Mouse (Mus musculus): ENCODE data around the gene Arnt. TPM values are rescaled to one million over a fixed set of nuclear protein-coding genes. Genes with fewer than 3 reads are reported as not detected.
"Not testable (repeated sequence)": the region's sequence is repeated elsewhere in the genome, so short reads cannot be mapped to it uniquely, and the experiment has no call there.

Gene Arnt
- polyA plus RNA-seq (2012; ENCODE audit: insufficient read depth, insufficient read length, missing spikeins): 41.9 and 43.3 TPM in 2 replicates

- peak within 1 kb of the TSS; percentile 78 for H3K4me3 ChIP-seq (ENCODE audit: insufficient read depth, low read length)
- TF ChIP-seq POLR2A (IDR thresholded peaks at IDR 0.05; ENCODE audit: borderline replicate concordance, low read depth, low read length): no peak
- no peak for TF ChIP-seq CTCF (IDR thresholded peaks at IDR 0.05; ENCODE audit: low read depth, low read length)
- peaks cover 5% of the 10 kb centered on the region; the same call in 1 of the 2 replicates for H3K4me1 ChIP-seq (ENCODE audit: control insufficient read depth, insufficient read depth, low read length)
- peak within 1 kb of the TSS; percentile 24 for H3K27ac ChIP-seq (ENCODE audit: insufficient read depth, low read depth, low read length)
These were observed at the start of gene Arnt for GRCm38 (mm10) chr3:95434136-95434982. Gene Arnt (plus strand): TSS chr3:95434388.

GRCm38 (mm10) chr3:95385401-95386075, 48.6 kb upstream of the Arnt start:
- Histone ChIP-seq H3K4me3 (ENCODE audit: insufficient read depth, low read length) (no peak overlapping the region), H3K27ac (ENCODE audit: insufficient read depth, low read depth, low read length) (no peak overlapping the region), H3K4me1 (ENCODE audit: control insufficient read depth, insufficient read depth, low read length) (no peaks in the 10 kb centered on the region)
- no peak for TF ChIP-seq CTCF (IDR thresholded peaks at IDR 0.05; ENCODE audit: low read depth, low read length)
- TF ChIP-seq POLR2A (IDR thresholded peaks at IDR 0.05; ENCODE audit: borderline replicate concordance, low read depth, low read length): no peak

DNA sequence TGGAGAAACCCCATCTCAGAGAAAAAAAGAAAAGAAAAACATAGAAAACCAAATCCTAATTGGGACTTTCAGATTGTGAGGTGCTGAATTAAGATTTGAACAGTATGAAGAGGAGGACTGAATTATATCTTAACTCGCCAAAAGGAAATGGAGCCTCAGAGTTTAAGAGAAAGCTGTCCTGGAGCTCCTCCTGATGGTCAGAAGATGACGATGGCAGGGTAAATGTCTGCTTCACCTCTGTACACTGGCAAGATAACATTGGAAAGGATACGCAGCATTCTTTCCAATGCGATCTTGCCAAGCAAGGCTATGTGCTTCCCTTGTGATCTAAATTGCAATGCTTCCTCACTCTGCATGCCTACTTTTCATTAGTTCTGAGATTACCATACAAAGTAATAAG, 39.8 kb upstream of the Arnt start:
- Histone ChIP-seq H3K4me1 (ENCODE audit: control insufficient read depth, insufficient read depth, low read length) (no peaks in the 10 kb centered on the region), H3K4me3 (ENCODE audit: insufficient read depth, low read length) (no peak overlapping the region), H3K27ac (ENCODE audit: insufficient read depth, low read depth, low read length) (no peak overlapping the region)
- no peak for TF ChIP-seq CTCF (IDR thresholded peaks at IDR 0.05; ENCODE audit: low read depth, low read length)
- no peak for TF ChIP-seq POLR2A (IDR thresholded peaks at IDR 0.05; ENCODE audit: borderline replicate concordance, low read depth, low read length)

DNA sequence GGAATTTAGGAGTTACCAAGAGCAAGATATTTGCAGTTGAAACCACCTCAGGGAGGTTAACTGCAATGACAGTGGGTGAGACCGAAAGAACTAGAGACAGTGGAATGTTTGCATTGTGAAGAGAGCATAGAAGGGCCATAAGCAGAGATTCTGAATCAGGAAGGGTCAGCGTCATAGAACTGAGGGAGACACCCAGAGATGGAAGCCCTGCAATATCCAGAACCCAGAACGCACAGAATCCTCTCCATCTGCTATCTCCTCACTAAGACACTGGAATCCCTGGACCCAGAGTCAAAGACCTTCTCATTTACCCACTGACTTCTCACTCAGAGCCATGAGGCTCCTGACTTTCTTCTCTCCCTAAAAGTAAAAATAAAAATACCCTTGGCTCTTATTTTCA, 31.4 kb upstream of the Arnt start, which contains the start of gene 4930558C23Rik:
Gene 4930558C23Rik, minus strand, starts transcription at position 101 of the 400 bp plus-strand sequence.
- Histone ChIP-seq H3K27ac (ENCODE audit: insufficient read depth, low read depth, low read length) (no peak within 1 kb of the TSS), H3K4me1 (ENCODE audit: control insufficient read depth, insufficient read depth, low read length) (peaks cover 2% of the 10 kb centered on the region; the same call in 1 of the 2 replicates), H3K4me3 (ENCODE audit: insufficient read depth, low read length) (no peak within 1 kb of the TSS)
- TF ChIP-seq POLR2A (IDR thresholded peaks at IDR 0.05; ENCODE audit: borderline replicate concordance, low read depth, low read length) (no peak), CTCF (IDR thresholded peaks at IDR 0.05; ENCODE audit: low read depth, low read length) (no peak)

DNA sequence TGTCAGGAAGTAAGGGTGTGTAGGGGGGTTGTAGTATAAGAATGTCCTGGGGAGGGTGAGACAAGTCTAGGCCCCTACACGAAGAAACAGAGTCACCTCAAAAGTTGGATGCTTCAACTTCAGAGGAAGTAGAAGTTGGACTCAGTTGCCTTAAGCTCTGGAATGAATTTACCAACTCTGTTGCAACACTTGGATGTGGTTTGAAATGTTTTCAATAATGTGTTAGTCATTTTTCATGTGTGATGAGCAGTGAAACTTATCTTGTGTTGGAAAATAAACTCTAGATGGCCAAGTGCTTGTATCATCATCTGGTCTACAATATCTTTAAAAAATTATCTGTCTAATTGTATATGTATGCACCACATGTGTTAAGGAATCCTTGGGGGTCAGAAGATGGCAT, 26.5 kb upstream of the Arnt start:
- H3K27ac ChIP-seq (ENCODE audit: insufficient read depth, low read depth, low read length): peak overlapping the region; percentile 19; the same call in 1 of the 2 replicates
- TF ChIP-seq CTCF (IDR thresholded peaks at IDR 0.05; ENCODE audit: low read depth, low read length): no peak
- TF ChIP-seq POLR2A (IDR thresholded peaks at IDR 0.05; ENCODE audit: borderline replicate concordance, low read depth, low read length): no peak
- no peak overlapping the region for H3K4me3 ChIP-seq (ENCODE audit: insufficient read depth, low read length)
- H3K4me1 ChIP-seq (ENCODE audit: control insufficient read depth, insufficient read depth, low read length): peaks cover 7% of the 10 kb centered on the region

- peaks cover 7% of the 10 kb centered on the region for H3K4me1 ChIP-seq (ENCODE audit: control insufficient read depth, insufficient read depth, low read length)
- TF ChIP-seq POLR2A (IDR thresholded peaks at IDR 0.05; ENCODE audit: borderline replicate concordance, low read depth, low read length) (no peak), CTCF (IDR thresholded peaks at IDR 0.05; ENCODE audit: low read depth, low read length) (no peak)
- H3K4me3 ChIP-seq (ENCODE audit: insufficient read depth, low read length): no peak overlapping the region
- H3K27ac ChIP-seq (ENCODE audit: insufficient read depth, low read depth, low read length): no peak overlapping the region
These were observed 25.3 kb upstream of the Arnt start for GRCm38 (mm10) chr3:95408852-95409251.

- no peak overlapping the region for H3K4me3 ChIP-seq (ENCODE audit: insufficient read depth, low read length)
- H3K4me1 ChIP-seq (ENCODE audit: control insufficient read depth, insufficient read depth, low read length): peaks cover 7% of the 10 kb centered on the region
- TF ChIP-seq POLR2A (IDR thresholded peaks at IDR 0.05; ENCODE audit: borderline replicate concordance, low read depth, low read length): no peak
- TF ChIP-seq CTCF (IDR thresholded peaks at IDR 0.05; ENCODE audit: low read depth, low read length): no peak
- no peak overlapping the region for H3K27ac ChIP-seq (ENCODE audit: insufficient read depth, low read depth, low read length)
These were observed 21.9 kb upstream of the Arnt start for GRCm38 (mm10) chr3:95412268-95412667.

- Histone ChIP-seq H3K4me3 (ENCODE audit: insufficient read depth, low read length) (no peak overlapping the region), H3K4me1 (ENCODE audit: control insufficient read depth, insufficient read depth, low read length) (no peaks in the 10 kb centered on the region), H3K27ac (ENCODE audit: insufficient read depth, low read depth, low read length) (no peak overlapping the region)
- no peak for TF ChIP-seq POLR2A (IDR thresholded peaks at IDR 0.05; ENCODE audit: borderline replicate concordance, low read depth, low read length)
- no peak for TF ChIP-seq CTCF (IDR thresholded peaks at IDR 0.05; ENCODE audit: low read depth, low read length)
These were observed 16.3 kb upstream of the Arnt start for GRCm38 (mm10) chr3:95417866-95418265.

DNA sequence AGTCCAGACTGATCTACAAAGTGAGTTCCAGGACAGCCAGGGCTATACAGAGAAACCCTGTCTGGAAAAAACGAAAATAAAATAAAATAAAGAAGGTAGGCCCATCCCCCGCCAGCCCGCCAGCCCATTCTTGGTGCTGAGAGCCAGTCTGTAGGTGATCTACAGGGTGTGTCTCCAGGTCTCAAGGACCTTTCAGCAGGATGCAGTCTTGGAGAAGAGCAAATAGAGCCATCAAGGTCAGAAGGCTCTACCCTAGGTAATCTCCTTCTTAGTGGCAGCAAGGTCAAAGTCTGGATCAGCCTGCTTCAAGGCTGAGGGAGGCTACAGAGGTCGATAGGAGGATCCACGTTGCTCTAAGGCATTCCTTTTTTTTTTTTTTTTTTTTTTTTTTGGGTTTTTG, 7.7 kb upstream of the Arnt start:
- not testable (repeated sequence) for H3K4me1 ChIP-seq (ENCODE audit: control insufficient read depth, insufficient read depth, low read length); H3K4me3 ChIP-seq (ENCODE audit: insufficient read depth, low read length); H3K27ac ChIP-seq (ENCODE audit: insufficient read depth, low read depth, low read length)

- H3K4me3 ChIP-seq (ENCODE audit: insufficient read depth, low read length): peak overlapping the region; percentile 58
These were observed 6.9 kb upstream of the Arnt start for GRCm38 (mm10) chr3:95427117-95427890.

DNA sequence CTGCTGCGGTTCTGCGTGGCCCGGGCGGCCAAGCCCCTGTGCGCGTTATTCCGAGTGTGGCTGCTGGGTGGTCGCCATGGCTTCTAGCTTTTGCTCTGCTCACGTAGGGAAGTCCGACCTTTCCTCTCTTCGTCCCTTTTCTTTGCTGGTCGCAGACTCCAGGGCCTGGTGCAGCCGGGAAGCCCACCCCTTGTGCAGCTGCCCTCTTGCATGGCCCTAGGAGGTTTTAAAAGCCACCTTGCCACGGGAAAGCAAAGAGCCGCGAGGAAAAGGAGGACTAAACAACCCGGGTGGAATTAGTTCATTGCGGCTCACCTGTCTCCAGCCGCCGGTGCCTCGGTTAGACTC, 6.3 kb upstream of the Arnt start:
- H3K4me3 ChIP-seq (ENCODE audit: insufficient read depth, low read length): peak overlapping the region; percentile 58
- H3K4me1 ChIP-seq (ENCODE audit: control insufficient read depth, insufficient read depth, low read length); H3K27ac ChIP-seq (ENCODE audit: insufficient read depth, low read depth, low read length): not testable (repeated sequence)

More at GRCm38 (mm10) chr3:95427117-95427890, 6.9 kb upstream of the Arnt start:
- not testable (repeated sequence) for H3K27ac ChIP-seq (ENCODE audit: insufficient read depth, low read depth, low read length); H3K4me1 ChIP-seq (ENCODE audit: control insufficient read depth, insufficient read depth, low read length)

DNA sequence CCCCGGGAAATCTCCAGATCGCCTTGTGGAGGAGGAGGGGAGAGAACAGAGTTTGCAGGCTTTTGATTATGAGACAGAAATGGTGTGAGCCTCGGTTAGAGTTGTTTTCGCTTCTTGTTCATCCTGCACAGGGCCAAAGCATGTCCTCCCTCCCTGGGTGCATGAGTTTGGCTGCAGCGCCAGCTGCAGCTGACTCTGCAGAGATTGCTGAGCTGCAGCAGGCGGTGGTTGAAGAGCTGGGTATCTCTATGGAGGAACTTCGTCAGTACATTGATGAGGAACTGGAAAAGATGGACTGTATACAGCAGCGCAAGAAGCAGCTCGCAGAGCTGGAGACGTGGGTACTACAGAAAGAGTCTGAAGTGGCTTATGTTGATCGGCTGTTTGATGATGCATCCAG, 5.8 kb upstream of the Arnt start:
- not testable (repeated sequence) for H3K4me1 ChIP-seq (ENCODE audit: control insufficient read depth, insufficient read depth, low read length); H3K27ac ChIP-seq (ENCODE audit: insufficient read depth, low read depth, low read length); H3K4me3 ChIP-seq (ENCODE audit: insufficient read depth, low read length)

Data from bone marrow macrophage, adult 2 months (primary cell).